Mouse (Mus musculus): Measurements from ENCODE around the gene Spint4.
"Not testable (repeated sequence)": the region's sequence is repeated elsewhere in the genome, so short reads cannot be mapped to it uniquely, and the experiment has no call there.

The Spint4 gene

DNA sequence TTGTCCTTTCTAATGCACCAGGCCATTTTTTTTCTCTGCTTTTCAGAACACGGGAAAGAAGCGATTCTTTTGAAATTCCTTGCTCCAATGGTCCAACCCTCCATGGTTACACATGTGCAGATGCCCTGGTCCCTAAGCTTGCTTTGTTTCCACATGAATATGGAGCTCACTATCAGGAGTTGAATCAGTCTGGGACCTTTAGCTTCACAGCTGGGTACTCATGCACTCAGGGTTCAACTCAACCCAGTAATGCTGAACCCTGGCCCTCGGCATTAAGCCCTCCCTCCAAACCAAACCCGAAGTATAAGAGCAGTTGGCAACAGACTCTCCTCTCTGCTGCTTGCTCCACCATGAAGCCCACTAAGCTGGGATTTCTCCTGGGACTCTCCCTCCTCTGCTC lies at the start of gene Spint4:
Gene Spint4 (plus strand): TSS at position 301 of the 400 bp plus-strand sequence.
- DNase-seq (ENCODE audit: low read depth, low spot score), result no peak

DNA sequence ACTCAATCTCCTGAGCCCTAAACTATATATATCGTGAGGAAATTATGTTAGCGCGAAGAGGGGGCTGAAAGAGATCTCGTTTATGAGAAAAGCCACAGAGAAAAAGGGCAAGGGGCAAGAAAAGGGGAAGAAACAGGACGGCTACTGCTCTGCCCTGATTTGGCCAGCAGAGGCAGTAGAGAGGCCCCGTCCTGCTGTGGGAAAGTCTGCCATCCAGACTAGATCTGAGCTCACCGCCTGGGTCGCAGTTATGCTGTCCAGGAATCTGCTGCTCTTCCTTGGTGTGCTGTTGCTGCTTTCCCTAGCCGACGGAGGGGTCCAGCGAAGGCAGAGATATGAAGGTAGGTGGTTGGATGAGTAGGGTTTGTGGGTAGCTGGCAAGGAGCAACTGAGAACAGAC lies 42.4 kb upstream of the Spint4 start, which contains the start of gene Wfdc10:
Gene Wfdc10 (plus strand): TSS at position 189 of the 400 bp plus-strand sequence.
- peak; percentile 30 for DNase-seq (ENCODE audit: low read depth, low spot score)

DNA sequence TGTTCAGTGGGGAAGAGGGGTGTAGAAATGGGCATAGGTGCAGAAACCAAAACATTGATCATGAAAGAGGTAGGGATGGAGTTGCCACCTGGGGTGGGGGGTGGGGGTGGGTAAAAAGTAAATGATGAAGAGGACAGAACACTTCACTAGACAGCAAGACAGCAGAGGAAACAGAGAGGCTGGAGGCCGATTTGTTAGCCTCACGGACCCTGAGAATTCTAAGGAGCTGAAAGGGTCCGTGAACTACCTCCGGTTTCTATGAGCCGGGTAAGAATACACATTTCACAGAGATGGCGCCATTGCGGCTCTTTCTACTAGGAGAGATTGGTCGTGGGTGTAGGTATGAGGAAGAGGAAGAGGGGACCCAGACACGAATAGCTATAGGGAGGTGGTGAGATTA lies 41.8 kb upstream of the Spint4 start, which contains the start of gene Wfdc9:
Gene Wfdc9 (minus strand): TSS at position 101 of the 400 bp plus-strand sequence.
- DNase-seq (ENCODE audit: low read depth, low spot score), result no peak

DNA sequence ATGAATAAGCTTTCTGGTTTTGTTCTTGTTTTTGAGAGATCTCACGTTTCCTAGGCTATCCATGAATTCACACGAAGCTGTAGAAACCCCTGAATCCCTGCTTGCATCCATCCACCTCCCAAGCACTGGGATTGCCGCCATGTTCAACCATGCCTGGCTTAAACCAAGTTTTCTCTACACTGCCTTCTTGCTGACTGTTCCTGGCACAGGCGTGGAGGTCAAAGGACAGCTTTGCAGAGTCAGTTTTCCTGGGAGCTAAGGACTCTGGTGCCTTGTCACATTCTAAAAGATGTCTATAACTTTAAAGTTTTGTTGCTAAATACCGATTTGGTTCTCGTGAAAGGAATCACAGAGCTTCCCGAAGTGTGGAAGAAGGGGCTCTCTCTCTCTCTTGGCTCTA lies 33.5 kb upstream of the Spint4 start:
- DNase-seq (ENCODE audit: low read depth, low spot score), result no peak

DNA sequence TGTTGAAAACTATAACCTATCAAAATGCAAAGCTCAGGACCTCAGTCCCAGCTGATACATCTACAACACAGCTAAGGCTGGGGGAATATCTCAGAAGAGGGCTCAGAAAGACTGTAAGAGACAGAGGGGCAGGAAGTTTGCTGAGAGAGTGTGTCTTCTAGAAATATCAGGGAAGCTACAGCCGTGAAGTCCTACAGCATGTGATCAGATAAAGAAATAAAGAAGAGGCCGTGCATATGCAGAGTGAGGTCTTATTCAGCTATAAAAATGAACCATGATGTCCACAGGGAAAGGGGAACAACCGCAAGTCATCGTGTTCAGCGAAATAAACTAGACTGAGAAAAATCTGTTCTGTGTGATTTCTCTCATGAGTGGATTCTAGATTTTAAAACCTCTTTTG lies 28.0 kb upstream of the Spint4 start:
- no peak for DNase-seq (ENCODE audit: low read depth, low spot score)

DNA sequence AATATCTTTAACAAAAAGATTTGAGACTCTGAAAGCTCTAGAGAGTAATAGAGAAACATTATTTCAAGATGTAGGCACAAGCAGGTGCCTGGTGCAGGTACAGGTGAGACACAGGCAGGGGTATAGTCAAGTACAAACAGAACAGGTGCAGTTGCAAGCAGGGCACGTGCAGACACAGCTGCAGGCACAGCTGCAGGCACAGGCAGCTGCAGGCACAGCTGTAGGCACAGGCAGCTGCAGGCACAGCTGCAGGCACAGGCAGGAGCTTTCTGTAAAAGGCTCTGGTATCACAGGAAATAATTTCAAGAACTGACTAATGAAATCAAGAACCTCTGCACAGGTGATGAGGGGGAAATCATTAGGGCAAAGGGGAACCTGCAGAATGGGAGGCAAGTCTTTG lies 27.4 kb upstream of the Spint4 start:
- DNase-seq (ENCODE audit: low read depth, low spot score), result no peak

DNA sequence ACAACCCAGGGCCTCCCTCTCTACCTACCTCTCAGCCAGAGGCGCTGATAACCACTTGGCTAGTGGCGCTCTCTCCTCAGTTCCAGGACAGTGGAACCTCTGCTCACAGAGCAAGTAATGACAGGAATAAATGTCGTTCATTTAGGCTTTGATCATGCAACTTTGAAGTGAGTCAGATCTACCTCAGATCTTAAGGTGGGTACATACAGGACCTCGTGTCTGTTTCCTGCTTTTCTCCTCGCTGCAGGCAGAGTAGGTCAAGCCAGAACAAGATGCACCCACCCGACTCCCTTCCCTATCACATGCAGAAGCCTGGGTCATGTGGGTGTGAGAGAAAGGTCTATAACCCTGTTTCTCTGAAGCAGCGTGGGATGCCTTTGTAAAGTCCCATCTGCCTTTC lies 24.3 kb upstream of the Spint4 start, which contains the start of gene Wfdc11:
Gene Wfdc11 (minus strand): TSS at position 101 of the 400 bp plus-strand sequence.
- DNase-seq (ENCODE audit: low read depth, low spot score), result no peak

DNA sequence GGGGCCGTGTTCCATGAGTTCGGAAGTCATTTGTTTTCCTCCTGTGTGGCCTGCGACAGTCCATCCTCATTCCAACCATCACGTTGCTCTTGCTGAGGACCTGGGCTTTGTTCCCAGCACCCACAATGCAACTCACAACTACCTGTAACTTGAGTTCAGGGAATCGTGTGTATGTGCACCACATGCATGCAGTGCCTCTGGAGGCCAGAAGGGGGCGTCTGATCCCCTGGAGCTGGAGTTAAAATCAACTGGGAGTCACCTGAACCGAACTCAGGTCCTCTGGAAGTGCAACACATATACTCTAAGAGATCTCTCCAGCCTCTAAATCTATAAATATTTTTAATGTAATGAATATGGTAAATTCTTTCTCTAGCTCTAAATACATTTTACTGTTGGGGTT lies 22.2 kb upstream of the Spint4 start:
- no peak for DNase-seq (ENCODE audit: low read depth, low spot score)

DNA sequence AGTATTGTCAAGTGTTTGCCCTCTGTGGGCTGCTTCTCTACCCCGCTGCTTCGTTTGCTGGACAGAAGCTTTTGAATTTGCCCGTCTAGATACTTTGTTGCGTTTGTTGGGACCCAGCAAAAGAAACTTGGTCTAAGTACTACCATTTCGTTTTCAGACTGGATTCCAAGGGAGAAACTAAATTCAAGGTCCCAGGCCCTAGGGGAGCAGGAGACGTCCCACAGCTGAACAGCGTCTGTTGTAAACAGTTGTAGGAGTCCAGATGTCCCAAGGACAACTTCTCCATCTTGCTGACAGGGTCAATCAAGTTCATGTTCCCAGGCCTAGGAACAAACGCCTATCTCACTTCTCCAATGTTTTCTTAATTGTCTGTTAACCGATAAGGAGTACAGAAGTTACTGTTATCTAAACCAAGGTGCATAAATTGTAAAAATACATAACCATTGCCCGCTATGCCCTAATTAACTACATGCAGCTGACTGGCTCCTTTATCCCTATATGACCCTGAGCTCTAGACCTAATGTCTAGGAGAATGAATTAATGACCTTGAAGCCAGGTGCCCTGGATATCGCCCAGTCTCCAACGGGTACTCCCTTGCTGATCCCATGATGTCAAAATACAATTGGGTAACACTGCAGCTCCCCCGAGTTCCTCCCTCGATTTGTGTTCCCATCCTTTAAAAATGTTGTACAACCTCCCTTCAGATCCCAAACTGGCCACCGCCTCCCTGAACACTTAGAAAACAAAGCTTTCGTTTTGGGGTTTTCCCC lies 21.2 kb upstream of the Spint4 start:
- no peak for DNase-seq (ENCODE audit: low read depth, low spot score)

DNA sequence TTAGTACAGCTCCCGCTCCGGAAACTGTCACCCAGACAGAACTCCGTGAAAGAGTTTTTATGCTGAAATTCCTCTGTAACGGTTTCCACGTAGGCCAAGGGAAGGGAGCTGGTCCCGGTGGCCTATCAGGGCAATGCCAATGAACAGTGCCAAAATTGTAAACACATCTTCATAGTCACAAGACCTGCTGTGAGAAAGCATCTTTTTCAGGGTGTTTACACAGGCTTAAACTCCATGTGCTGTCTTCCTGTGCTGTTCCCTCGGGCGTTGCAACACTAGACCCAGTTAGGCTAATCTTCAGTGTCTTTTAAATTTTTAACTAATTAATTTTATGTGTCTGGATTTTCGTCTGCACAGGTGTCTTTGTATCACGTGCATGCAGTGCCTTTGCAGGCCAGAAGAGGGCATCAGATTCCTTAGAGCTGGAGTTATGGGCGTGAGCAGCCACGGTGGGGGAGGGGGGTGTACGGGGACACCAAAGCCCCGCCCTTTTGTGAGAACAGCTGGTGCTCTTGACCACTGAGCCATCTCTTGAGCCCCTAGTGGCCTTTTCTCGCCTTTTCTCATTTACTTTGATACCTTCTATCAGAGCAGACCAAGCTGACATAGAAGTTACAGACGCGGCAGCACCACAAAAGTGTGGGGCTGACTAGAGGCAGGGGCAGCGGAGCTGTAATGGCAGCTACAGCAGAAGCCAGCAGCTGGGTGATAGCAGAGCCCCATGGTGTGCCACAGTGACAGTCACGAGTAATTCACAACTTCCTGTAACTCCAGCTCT lies 19.3 kb upstream of the Spint4 start:
- DNase-seq (ENCODE audit: low read depth, low spot score), result peak; percentile 70

DNA sequence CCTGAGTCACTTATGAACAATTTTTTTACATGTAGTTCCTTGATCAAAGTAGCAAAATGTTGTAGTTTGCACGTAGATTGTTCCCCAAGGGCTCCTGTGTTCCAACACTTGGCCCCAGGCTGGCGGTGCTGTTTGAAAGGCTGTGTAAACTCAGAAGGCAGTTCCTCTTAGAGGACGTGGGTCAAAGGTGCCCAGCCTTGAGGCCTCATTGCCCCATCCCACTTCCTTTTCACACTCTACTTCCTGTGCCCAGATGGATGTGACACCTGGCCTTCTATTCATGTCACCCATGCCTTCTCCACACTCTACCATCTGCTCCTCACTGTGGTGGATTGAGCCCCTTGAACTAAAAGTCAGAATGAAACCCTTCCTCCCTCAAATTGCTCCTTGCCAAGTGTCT lies 18.4 kb upstream of the Spint4 start:
- no peak for DNase-seq (ENCODE audit: low read depth, low spot score)

DNA sequence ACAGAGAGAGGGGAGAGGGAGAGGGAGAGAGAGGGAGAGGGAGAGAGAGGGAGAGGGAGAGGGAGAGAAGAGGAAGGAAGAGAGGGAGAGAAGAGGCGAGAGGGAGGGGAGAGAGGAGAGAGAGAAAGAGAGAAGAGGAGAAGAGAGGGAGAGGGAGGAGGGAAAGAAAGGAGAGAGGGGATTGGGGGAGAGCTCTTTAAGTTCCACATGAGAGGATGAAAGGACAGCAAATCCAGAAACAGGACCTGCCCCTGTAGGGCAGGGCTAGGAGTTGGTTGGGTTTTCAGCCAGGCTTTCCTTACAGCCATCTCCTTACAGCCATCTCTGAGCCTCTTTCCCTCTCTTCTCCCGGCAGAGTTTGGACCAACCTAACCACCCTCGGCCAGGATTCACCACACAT lies 13.5 kb upstream of the Spint4 start, which contains the start of gene Wfdc13:
Gene Wfdc13 (plus strand): TSS at position 301 of the 400 bp plus-strand sequence.
- DNase-seq (ENCODE audit: low read depth, low spot score), result no peak

DNA sequence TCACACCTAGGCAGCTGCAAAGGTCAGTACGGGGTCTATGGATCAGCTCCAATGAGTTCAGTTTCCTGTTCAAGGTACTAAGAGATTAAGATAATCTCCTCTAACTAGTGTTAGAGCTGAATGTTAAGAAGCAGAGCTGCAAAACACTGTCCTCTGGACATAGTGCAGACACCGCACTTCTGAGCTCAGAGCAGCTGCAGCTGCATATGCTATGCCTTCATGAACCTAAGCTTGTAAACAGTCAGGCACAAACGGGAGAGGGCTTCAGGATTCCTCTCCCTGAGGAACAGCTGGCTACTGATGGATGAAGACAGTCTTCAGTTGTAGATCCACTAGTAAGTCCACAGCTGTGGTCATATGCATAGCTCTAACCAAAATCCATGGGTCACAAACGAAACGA lies 2.7 kb downstream of the Spint4 start:
- no peak for DNase-seq (ENCODE audit: low read depth, low spot score)

DNA sequence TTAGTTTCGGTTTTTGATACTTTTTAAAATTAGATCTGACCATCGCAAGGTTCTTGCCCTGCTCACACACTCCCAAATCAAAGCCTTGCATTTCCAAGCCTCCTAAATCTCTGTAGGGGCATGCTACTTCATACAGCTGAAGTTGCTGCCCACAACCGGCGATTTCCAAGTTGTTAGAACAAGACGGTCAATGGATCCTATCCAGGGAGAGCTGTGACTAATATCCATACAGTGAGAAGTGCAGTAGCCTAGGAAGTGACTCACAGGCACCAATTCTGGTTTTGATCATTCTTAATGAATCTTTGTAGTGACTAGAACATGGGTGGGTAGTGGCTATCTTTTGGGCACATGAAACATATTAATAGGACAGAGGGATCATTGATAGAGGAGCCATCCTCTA lies 3.5 kb downstream of the Spint4 start:
- no peak for DNase-seq (ENCODE audit: low read depth, low spot score)

DNA sequence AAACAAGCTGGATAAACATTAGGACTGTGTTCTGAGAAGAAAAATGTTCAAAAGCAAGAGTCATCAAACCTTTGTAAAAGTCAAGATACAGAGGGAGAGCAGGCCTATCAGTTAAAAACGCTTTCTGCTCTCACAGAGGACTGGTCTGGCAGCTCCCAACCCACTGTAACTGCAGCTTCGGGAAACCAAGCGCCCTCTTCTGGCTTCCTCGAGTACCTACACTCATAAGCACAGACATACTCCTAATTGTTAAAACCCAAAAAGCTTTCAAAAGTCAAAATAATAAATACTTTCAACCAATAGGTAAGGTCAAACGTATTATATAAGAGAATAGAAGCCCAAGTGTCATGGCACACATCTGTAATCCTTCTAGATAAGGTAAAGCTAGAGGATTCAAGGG lies 5.9 kb downstream of the Spint4 start:
- DNase-seq (ENCODE audit: low read depth, low spot score), result no peak

DNA sequence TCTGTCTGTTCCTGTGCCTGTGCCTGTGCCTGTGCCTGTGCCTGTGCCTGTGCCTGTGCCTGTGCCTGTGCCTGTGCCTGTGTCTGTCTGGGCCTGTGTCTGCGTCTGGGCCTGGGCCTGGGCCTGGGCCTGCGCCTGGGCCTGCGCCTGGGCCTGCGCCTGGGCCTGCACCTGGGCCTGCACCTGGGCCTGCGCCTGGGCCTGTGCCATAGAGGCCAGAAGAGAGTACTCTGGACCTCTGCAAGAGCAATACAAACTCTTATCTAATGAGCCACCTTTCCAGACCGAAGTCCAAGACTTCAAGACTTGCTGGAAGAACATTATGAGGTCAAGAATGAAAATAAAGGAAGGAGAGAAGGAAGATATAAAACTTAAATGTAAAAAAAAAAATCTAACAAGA lies 7.0 kb downstream of the Spint4 start:
- no peak for DNase-seq (ENCODE audit: low read depth, low spot score)

DNA sequence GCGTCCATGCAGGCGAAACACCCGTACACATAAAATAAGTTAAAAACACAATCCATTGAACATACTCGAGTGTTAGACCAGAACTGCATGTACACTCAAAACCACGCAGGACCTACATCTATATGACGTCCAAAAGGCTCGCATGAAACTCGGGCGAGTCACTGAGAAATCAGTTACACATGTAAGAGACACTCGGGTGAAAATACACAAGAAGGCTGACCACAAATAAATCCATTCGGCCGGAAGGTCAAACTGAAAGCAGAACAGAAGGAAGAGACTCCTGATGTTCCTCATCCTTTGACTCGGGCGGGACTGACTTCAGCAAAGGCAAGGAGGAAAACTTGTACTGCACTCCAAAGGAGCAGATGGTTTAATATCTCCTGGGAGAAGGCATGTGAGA lies 7.7 kb downstream of the Spint4 start:
- no peak for DNase-seq (ENCODE audit: low read depth, low spot score)

DNA sequence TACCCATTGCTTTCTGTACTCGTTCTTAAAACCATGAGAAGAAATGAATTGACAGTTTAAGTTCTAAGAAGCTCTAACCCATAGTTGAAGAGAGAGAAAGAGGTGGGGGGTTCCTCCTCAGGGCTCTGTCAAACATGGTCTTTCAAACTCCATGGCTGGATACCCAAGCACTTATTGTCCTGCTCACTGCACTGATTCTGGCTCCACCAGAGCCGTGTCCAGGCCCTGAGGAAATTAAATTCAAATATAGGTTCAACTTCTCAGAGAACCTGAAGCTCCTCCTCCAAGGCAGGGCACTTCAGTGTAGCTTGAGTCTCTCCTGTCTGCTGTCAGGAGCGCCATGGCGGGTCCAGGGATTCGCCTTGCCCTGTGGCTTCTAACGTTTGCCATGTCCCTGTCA lies 16.7 kb downstream of the Spint4 start, which contains the start of gene Spint5:
Gene Spint5 (plus strand): TSS at position 301 of the 400 bp plus-strand sequence.
- no peak for DNase-seq (ENCODE audit: low read depth, low spot score)

DNA sequence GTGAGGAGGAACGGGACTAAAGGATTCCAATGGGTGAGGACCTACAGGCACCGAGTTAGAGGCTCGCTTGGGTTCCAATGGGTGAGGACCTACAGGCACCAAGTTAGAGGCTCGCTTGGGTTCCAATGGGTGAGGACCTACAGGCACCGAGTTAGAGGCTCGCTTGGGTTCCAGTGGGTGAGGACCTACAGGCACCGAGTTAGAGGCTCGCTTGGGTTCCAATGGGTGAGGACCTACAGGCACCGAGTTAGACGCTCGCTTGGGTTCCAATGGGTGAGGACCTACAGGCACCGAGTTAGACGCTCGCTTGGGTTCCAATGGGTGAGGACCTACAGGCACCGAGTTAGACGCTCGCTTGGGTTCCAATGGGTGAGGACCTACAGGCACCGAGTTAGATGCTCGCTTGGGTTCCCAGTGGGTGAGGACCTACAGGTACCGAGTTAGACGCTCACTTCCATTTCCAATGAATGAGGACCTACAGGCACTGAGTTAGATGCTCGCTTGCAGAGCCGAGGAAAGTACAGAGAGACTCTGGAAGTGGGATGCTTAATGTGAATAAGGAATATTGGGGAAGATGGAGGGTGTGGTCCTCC lies 18.0 kb downstream of the Spint4 start:
- DNase-seq (ENCODE audit: low read depth, low spot score), result not testable (repeated sequence)

DNA sequence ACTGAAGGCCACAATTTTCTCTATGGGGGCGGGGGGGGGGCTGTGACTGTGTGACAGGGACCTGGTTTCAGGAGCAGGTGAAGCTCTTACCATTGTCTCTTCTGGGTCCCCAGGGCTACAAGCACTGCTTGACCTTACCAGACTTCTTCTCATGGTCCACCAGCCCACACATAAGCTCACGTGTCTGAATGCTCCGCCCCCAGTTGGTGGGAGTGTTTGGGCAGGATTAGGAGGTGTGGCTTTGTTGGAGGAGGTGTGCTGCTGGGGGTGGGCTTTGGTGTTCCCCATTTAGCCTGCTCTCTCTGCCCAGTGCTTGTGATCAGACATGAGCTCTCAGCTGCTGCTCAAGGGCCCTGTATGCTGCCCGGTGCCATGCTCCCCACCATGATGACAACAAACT lies 25.0 kb downstream of the Spint4 start:
- DNase-seq (ENCODE audit: low read depth, low spot score), result no peak

DNA sequence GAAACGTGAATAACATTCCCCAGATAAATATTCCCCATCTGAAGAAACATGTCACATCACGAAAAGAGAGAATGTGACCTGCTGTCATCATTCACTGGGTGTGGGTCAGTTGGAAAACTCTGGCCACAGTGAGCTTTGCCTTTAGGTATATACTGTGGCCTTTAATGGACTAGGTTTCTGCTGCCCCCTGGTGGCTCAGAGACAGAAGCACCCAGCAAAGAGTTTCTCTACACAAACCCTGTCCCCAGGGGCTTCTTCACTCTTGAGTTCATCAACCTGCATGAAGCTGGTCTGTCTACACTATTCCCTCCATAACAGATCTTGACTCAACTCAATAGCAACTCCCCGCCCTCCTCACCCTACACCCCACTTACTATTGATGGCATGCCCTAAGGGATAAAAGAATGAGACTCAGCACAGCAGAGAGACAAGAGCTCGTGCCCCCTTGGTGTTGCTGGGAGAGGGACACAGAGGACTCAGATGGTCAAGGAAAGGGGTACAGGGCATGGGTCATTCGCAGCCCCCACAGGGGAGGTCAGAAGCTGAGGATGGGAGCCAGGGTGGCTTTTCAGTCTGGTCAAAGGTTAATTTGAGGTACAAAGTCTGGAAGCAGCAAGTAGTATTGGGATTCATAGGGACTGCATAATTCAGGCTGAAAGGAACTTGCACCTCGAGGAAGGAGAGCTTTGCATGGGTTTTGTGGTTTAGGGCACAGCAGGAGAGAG lies 27.8 kb downstream of the Spint4 start:
- DNase-seq (ENCODE audit: low read depth, low spot score), result peak; percentile 52

DNA sequence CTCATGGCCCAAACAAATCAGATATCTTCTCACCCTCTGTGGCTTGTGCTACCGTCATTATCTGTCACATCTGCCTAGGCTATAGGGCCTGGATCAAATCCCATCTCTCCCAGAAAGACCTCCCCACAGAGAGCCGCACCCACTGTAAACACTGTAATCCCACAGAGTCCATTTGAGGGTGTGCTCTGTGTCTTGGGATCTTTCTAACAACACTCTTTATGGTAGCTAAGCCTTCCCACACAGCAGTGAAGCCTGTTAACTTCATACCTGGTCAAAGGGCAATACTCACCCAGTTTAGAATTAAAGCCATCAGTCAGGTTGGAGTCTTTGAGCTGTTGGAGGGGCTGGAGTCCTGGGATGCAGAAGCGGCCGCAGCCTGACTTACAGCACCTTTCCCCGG lies 33.4 kb downstream of the Spint4 start:
- no peak for DNase-seq (ENCODE audit: low read depth, low spot score)

Data from embryo, embryonic 11.5 days (tissue).